Mouse (Mus musculus): ENCODE data around the gene Phlpp1. TPM values are rescaled to one million over a fixed set of nuclear protein-coding genes. Genes with fewer than 3 reads are reported as not detected.

Phlpp1 gene
- polyA plus RNA-seq (2017; shearing (Covaris generic)) = 18.8 TPM

DNA sequence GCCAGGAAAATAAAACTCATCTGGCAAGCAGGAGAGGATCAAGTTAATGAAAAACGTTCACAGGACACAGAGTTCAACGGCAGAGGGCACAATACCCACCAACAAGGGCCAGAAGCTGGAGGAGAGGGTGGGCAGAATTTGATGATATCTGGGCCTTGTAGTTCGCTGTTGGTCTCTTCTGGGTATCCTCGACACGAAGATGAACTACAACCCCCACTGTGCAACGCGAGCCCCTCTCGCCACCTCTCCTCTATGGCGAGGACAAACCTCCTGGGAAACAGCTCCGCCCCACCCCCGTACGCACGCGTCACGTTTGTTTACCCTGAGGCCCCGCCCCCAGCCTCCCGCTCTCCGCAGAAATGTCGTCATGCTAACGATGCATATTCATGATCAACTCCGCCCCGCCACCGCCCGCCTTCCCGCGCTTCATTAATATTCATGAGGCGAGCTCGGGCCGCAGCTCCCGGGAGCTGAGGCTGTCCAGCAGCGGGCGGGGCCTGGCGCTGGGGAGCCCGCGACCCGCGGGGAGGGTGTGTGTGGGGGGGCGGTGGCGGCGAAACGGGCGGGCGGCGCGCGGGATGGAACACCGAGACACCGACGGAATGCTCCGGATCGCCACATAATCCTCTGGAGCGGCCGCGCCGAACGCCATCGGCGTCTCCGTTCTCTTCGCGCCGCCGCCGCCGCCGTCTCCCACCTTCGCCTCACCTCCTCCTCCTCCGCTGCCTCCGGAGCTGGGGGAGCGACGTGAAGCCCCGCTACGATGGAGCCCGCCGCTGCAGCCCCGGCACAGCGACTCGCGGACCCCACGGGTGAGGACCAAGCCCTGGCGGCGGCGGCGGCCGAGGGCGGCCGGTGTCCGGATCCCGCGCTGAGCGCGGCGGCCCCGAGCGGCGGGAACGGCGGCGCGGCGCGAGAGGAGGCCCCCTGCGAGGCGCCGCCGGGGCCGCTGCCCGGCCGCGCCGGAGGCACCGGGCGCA lies at the start of gene Phlpp1:
Gene Phlpp1 (plus strand): TSS at position 512 of the 980 bp plus-strand sequence.

Other genes with a start within 250 kb of the Phlpp1 start
- 24.5 TPM for gene Zcchc2, start 181.3 kb upstream of the Phlpp1 start, polyA plus RNA-seq (2017; shearing (Covaris generic))

Measured in CD4-positive, CD25-positive, alpha-beta regulatory T cell (primary cell).